Mouse (Mus musculus): ENCODE data around the gene Vopp1. TPM values are rescaled to one million over a fixed set of nuclear protein-coding genes. Genes with fewer than 3 reads are reported as not detected.
A peak's percentile ranks its signal among the peaks of the same experiment; 100 is the strongest.
"Not testable (repeated sequence)": the region's sequence is repeated elsewhere in the genome, so short reads cannot be mapped to it uniquely, and the experiment has no call there.

Vopp1 gene
- polyA plus RNA-seq (2014; fragmentation: Nextera tagmentation; extraction: Ambion mirVana): 17.2 and 23.5 TPM in 2 replicates

DNA sequence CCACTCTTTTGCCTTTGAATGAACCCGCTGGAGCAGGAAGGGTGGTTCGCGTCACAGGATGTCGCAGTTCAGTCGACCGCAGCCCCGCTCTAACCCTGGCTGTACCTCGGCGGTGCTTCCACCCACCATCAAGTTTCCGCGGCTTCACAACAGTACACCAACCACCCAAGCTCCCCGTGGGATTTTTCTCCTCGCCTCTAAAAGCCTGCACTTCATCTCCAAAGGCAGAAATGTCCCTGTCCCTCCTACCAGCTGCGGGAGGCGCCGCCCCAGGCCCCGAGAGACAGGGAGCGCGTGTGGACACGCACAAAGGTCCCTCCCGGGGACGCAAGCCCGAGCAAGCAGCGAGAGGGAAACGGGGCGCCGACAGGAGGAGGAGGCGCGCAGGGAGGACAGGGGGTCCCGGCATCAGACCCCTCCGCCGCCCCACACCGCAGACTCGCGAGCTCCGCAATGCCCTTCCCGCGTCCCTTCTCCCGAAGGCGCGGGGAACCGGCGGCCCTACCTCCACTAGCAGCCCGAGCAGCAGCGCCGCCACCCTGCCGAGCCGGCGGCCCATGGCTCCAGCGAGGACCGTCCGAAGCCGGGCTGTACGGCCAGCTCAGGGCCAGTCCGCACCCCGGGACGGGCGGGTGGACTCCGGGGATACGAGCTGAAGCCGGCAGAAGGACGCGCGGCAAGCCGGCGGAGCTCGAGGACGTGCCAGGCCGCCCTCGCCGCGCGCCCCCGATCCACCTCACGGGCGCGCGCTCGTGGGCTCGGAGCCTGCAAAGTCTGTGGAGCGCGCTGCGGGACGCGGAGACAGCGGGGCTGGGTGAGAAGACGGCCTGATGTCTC lies at the start of gene Vopp1:
TSS of gene Vopp1 (minus strand) at position 738 of the 837 bp plus-strand sequence.
- no peaks in the 10 kb centered on the region for H3K9me3 ChIP-seq (ENCODE audit: control insufficient read depth, low read length)
- H3K27ac ChIP-seq (ENCODE audit: low read depth, low read length): peak within 1 kb of the TSS; percentile 91
- H3K9ac ChIP-seq (ENCODE audit: low read depth, low read length): peak within 1 kb of the TSS; percentile 96
- no peaks in the 10 kb centered on the region for H3K27me3 ChIP-seq (ENCODE audit: control insufficient read depth, insufficient read depth, low read length)
- peak; percentile 87 for ATAC-seq (ENCODE audit: low FRiP score, low TSS enrichment)
- no peaks in the 10 kb centered on the region for H3K4me1 ChIP-seq (ENCODE audit: control insufficient read depth, insufficient read depth, low read length)
- H3K4me3 ChIP-seq (ENCODE audit: low read length): peak within 1 kb of the TSS; percentile 86
- H3K4me2 ChIP-seq (replicated peaks; ENCODE audit: low read depth, low read length): peak within 1 kb of the TSS; percentile 62
- H3K36me3 ChIP-seq (ENCODE audit: control insufficient read depth, insufficient read depth, low read length): no peaks in the 10 kb centered on the region
- under 1% methylated on average over 69 of the region's 87 CpGs for WGBS

GRCm38 (mm10) chr6:57859043-57860042 lies 34.4 kb upstream of the Vopp1 start:
- H3K4me2 ChIP-seq (replicated peaks; ENCODE audit: low read depth, low read length): no peak overlapping the region
- ATAC-seq (ENCODE audit: low FRiP score, low TSS enrichment): peak; percentile 84

GRCm38 (mm10) chr6:57851177-57851576 lies 26.2 kb upstream of the Vopp1 start:
- not testable (repeated sequence) for H3K4me3 ChIP-seq (ENCODE audit: low read length); H3K4me2 ChIP-seq (replicated peaks; ENCODE audit: low read depth, low read length); H3K9ac ChIP-seq (ENCODE audit: low read depth, low read length); H3K4me1 ChIP-seq (ENCODE audit: control insufficient read depth, insufficient read depth, low read length); ATAC-seq (ENCODE audit: low FRiP score, low TSS enrichment); H3K27ac ChIP-seq (ENCODE audit: low read depth, low read length); H3K36me3 ChIP-seq (ENCODE audit: control insufficient read depth, insufficient read depth, low read length); H3K9me3 ChIP-seq (ENCODE audit: control insufficient read depth, low read length); H3K27me3 ChIP-seq (ENCODE audit: control insufficient read depth, insufficient read depth, low read length)
- WGBS: 94% methylated on average over 5 of the region's 5 CpGs

More at GRCm38 (mm10) chr6:57859043-57860042, 34.4 kb upstream of the Vopp1 start:
- H3K4me1 ChIP-seq (ENCODE audit: control insufficient read depth, insufficient read depth, low read length): no peaks in the 10 kb centered on the region
- H3K4me3 ChIP-seq (ENCODE audit: low read length): no peak overlapping the region
- no peaks in the 10 kb centered on the region for H3K36me3 ChIP-seq (ENCODE audit: control insufficient read depth, insufficient read depth, low read length)
- WGBS: 56% methylated on average over 6 of the region's 6 CpGs
- H3K9ac ChIP-seq (ENCODE audit: low read depth, low read length): no peak overlapping the region
- no peaks in the 10 kb centered on the region for H3K27me3 ChIP-seq (ENCODE audit: control insufficient read depth, insufficient read depth, low read length)
- H3K9me3 ChIP-seq (ENCODE audit: control insufficient read depth, low read length): no peaks in the 10 kb centered on the region
- H3K27ac ChIP-seq (ENCODE audit: low read depth, low read length): no peak overlapping the region

DNA sequence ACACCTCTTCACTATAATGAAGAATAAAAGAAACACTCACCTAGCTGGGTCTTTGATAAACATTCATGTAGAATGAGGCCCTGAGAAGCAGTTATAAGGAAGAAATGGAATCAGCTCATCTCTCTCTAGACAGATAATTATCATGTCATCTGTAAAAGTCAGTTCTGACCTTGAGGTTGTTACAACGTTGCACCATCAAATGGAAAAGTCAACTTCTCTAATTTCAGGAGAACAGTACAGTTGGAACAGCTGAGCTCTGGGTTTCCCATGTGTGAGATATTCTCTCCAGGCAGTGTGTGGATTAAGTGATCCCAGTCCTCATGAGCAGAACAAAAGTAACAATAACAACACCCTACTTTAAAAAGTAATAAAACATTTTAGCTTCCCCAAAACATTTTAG lies 25.3 kb upstream of the Vopp1 start, which contains the start of gene Vmn1r21:
TSS of gene Vmn1r21 (minus strand) at position 58 of the 400 bp plus-strand sequence.
- Histone ChIP-seq H3K4me1 (ENCODE audit: control insufficient read depth, insufficient read depth, low read length) (no peaks in the 10 kb centered on the region), H3K4me3 (ENCODE audit: low read length) (no peak within 1 kb of the TSS), H3K36me3 (ENCODE audit: control insufficient read depth, insufficient read depth, low read length) (no peaks in the 10 kb centered on the region), H3K27ac (ENCODE audit: low read depth, low read length) (no peak within 1 kb of the TSS), H3K9ac (ENCODE audit: low read depth, low read length) (no peak within 1 kb of the TSS), H3K27me3 (ENCODE audit: control insufficient read depth, insufficient read depth, low read length) (no peaks in the 10 kb centered on the region), H3K4me2 (replicated peaks; ENCODE audit: low read depth, low read length) (no peak within 1 kb of the TSS), H3K9me3 (ENCODE audit: control insufficient read depth, low read length) (no peaks in the 10 kb centered on the region)
- WGBS: 55% methylated on average over 1 of the region's 1 CpGs
- no peak for ATAC-seq (ENCODE audit: low FRiP score, low TSS enrichment)

DNA sequence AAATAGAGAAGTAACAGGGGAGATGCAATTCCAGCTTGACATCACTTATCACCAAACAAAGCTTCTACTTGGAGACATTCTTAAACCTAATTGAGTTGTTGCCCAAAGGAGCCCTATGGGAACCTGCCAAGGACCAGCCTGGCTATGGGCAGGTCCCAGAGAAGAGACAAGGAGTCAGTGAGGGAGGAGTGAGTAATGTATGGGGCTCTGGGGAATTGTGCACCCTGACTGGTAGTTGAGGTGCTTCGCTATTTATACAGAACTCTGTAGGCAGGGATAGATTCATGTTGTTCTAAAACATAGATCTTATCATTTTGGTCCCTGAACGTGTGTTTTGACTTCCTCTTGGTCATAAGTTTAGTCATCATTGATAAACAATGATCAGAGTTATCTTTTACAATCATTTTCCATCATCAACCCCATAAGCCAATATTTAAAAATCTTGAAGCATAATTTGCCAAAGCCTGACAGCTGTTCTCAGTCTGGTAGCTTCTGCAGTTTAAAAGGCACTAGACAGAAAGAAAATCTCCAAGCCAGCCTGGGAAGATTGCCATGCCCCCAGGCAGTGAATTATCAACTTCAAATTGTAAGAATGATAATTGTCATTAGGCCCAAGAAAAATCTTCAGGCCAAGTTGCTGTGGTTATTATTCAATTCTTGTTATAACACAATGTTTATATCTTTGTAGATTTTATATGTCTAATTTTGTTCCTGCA lies 14.9 kb upstream of the Vopp1 start:
- no peak overlapping the region for H3K4me3 ChIP-seq (ENCODE audit: low read length)
- H3K4me2 ChIP-seq (replicated peaks; ENCODE audit: low read depth, low read length): no peak overlapping the region
- no peak overlapping the region for H3K9ac ChIP-seq (ENCODE audit: low read depth, low read length)
- no peaks in the 10 kb centered on the region for H3K4me1 ChIP-seq (ENCODE audit: control insufficient read depth, insufficient read depth, low read length)
- ATAC-seq (ENCODE audit: low FRiP score, low TSS enrichment): no peak
- H3K36me3 ChIP-seq (ENCODE audit: control insufficient read depth, insufficient read depth, low read length): no peaks in the 10 kb centered on the region
- 76% methylated on average over 2 of the region's 2 CpGs for WGBS
- no peak overlapping the region for H3K27ac ChIP-seq (ENCODE audit: low read depth, low read length)
- no peaks in the 10 kb centered on the region for H3K27me3 ChIP-seq (ENCODE audit: control insufficient read depth, insufficient read depth, low read length)
- H3K9me3 ChIP-seq (ENCODE audit: control insufficient read depth, low read length): no peaks in the 10 kb centered on the region

DNA sequence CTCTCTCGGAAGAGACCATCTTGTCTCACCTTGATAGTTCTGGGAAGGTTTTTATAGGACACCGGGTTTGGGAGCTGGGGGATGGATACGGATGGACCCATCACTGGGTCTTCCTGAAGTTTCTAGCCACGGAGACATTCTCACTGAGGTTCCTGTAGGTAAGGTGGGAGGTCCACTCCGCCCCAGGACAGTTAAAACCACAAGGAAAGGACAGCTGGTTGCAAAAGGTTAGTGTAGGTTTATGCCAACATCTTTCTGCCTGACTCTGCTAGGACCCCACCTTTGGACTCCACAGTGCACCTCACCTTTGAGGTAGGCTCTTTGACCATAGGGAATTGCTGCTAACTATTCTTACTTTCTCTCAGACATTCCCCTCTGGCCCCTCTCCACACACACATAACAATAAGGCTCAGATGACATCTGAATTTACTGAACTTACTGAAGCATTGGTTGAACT lies 328 bp upstream of the Vopp1 start:
- no peaks in the 10 kb centered on the region for H3K4me1 ChIP-seq (ENCODE audit: control insufficient read depth, insufficient read depth, low read length)
- peak overlapping the region; percentile 62 for H3K4me2 ChIP-seq (replicated peaks; ENCODE audit: low read depth, low read length)
- peak overlapping the region; percentile 86 for H3K4me3 ChIP-seq (ENCODE audit: low read length)
- WGBS: 7% methylated on average over 5 of the region's 5 CpGs
- ATAC-seq (ENCODE audit: low FRiP score, low TSS enrichment): no peak; the same call in 1 of the 2 replicates
- H3K27ac ChIP-seq (ENCODE audit: low read depth, low read length): peak overlapping the region; percentile 91; the same call in 1 of the 2 replicates
- no peaks in the 10 kb centered on the region for H3K27me3 ChIP-seq (ENCODE audit: control insufficient read depth, insufficient read depth, low read length)
- H3K9ac ChIP-seq (ENCODE audit: low read depth, low read length): peak overlapping the region; percentile 96
- H3K36me3 ChIP-seq (ENCODE audit: control insufficient read depth, insufficient read depth, low read length): no peaks in the 10 kb centered on the region
- H3K9me3 ChIP-seq (ENCODE audit: control insufficient read depth, low read length): no peaks in the 10 kb centered on the region

- H3K4me1 ChIP-seq (ENCODE audit: control insufficient read depth, insufficient read depth, low read length): no peaks in the 10 kb centered on the region
- no peaks in the 10 kb centered on the region for H3K36me3 ChIP-seq (ENCODE audit: control insufficient read depth, insufficient read depth, low read length)
- 0 out of 2 replicates have a peak overlapping the region, but pooled peaks have one; percentile 28 for H3K9ac ChIP-seq (ENCODE audit: low read depth, low read length)
- H3K4me3 ChIP-seq (ENCODE audit: low read length): peak overlapping the region; percentile 13; the same call in 1 of the 2 replicates
- no peaks in the 10 kb centered on the region for H3K9me3 ChIP-seq (ENCODE audit: control insufficient read depth, low read length)
- H3K27ac ChIP-seq (ENCODE audit: low read depth, low read length): no peak overlapping the region
- no peaks in the 10 kb centered on the region for H3K27me3 ChIP-seq (ENCODE audit: control insufficient read depth, insufficient read depth, low read length)
- peak overlapping the region; percentile 62 for H3K4me2 ChIP-seq (replicated peaks; ENCODE audit: low read depth, low read length)
- no peak for ATAC-seq (ENCODE audit: low FRiP score, low TSS enrichment)
- 26% methylated on average over 3 of the region's 3 CpGs for WGBS
Measured at GRCm38 (mm10) chr6:57823461-57823860, 1.5 kb downstream of the Vopp1 start.

All from kidney, embryonic 14.5 days (tissue).